Mouse (Mus musculus) ovary, adult 10 weeks (tissue): ENCODE measurements around the gene Cmah. TPM values are rescaled to one million over a fixed set of nuclear protein-coding genes. Genes with fewer than 3 reads are reported as not detected.

Experiments
- polyA plus RNA-seq: library from polyadenylated mRNA; stranded (reverse); fragments of 350-450 nt; fragmentation: Illumina TruSeq; extraction: RNeasy Lipid Tissue Mini Kit (QIAGEN cat#74804); gene quantifications from one replicate; pipeline ENCODE4 v1.2.3, GENCODE M21; 2014

Gene Cmah
- 1.8 TPM for polyA plus RNA-seq

DNA sequence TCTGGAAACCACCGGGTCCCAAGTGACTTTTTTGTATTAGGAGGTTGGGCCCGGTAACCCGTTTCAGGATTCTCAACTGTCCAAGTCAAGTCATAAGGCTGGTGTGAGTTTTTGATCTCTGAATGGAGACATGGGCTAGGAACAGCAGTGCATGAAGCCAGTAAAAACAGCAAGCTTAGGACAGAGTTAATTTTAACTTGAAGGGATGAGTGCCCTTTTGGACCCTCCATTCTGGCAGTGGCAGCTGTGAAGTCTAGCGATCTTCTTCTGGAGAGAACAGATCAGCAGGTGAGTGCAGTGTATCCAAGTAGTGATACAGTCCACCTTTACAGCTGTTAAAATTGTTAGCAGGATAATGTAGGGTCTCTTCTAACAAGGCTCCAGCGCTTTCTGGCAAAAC lies at the start of gene Cmah:
Gene Cmah, plus strand, starts transcription at position 204 of the 400 bp plus-strand sequence.

DNA sequence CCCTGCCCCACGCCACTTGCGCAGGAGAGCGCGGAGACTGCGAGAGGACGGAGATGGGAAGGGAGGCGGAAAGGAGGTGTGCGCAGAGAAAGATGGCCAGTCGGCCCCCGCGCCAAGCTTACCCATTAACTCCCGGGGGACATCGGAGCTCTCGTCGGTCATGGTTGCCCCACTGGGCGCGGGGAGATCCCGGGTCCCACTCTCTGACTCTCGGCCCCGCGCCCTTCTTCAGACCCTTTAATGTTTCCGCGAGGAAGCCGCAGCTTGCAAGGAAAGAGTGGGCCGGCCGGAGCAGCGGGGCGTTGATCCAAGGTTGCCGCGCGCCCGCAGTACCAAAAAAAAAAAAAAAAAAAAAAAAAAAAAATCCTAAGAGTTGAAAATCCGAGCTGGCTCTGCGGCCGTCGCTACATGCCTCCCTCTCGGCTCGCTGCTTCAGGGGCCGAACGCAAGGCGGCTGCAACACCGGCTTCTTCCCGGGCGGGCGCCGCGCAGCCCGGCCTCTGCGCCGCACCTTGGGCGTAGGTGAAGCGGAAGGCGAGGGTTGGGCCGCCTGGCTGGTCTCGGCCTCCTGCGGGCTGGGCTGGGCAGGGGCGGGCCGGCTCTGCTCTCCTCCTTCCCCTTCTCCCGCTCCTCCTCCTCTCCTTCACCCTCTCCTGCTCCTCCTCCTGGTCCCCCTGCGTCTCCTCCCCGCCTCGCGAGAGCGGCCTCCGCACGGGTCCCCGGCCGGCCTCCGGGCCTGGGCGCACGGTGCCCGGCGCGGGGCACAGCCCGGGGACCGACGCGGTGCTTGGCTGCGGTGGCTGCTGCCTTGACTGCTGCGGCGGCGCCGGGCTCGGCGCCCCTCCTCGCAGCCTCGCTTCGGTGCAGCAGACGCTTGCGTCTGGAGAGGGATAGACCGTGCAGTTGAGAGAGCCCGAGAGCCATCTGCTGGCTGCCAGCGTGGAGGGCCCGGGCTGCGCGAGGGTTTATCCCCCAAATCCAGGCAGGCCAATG lies 46.5 kb upstream of the Cmah start, which contains the start of gene Carmil1:
Gene Carmil1, minus strand, starts transcription at position 357 of the 993 bp plus-strand sequence.

Other genes with a start within 250 kb of the Cmah start
- gene Carmil1, start 46.6 kb upstream of the Cmah start, polyA plus RNA-seq: 79.9 TPM